Mouse (Mus musculus) embryonic facial prominence, embryonic 11.5 days (tissue): ENCODE results near the gene Robo1. TPM values are rescaled to one million over a fixed set of nuclear protein-coding genes. Genes with fewer than 3 reads are reported as not detected.

Source experiments
- ATAC-seq: fragments of 200-750 bp; cut with Nextera tagmentation; replicated peaks from 2 replicates; pipeline ENCODE4 v1.8.0; 2017; ENCODE audit warnings: low read depth; ENCODE audit not compliant: insufficient number of reproducible peaks, low FRiP score, low TSS enrichment
- DNase-seq: peaks from one replicate; pipeline ENCODE4 v3.0.0-alpha.2; 2015; ENCODE audit warnings: low spot score
- H3K27ac ChIP-seq: fragments of 300-500 bp; sonication (generic); replicated peaks from 2 replicates; pipeline ENCODE4 v1.5.1; 2014; ENCODE audit warnings: mild to moderate bottlenecking, low read depth, low read length, control low read depth
- H3K27me3 ChIP-seq: fragments of 300-500 bp; sonication (generic); 2 replicates; pipeline ENCODE4 v1.6.1; 2014; ENCODE audit warnings: mild to moderate bottlenecking, low read length, moderate library complexity, mixed read lengths; ENCODE audit not compliant: control insufficient read depth, insufficient read depth
- H3K36me3 ChIP-seq: fragments of 300-500 bp; sonication (generic); replicated peaks from 2 replicates; pipeline ENCODE4 v1.6.1; 2014; ENCODE audit warnings: low read depth, mild to moderate bottlenecking, low read length, moderate library complexity, mixed read lengths; ENCODE audit not compliant: control insufficient read depth, insufficient read depth
- H3K4me1 ChIP-seq: fragments of 300-500 bp; sonication (generic); 2 replicates; pipeline ENCODE4 v1.6.1; 2014; ENCODE audit warnings: low read length, mixed read lengths; ENCODE audit not compliant: control insufficient read depth, insufficient read depth
- H3K4me2 ChIP-seq: fragments of 300-500 bp; sonication (generic); 2 replicates; pipeline ENCODE4 v1.6.1; 2014; ENCODE audit warnings: low read depth, mild to moderate bottlenecking, control low read depth, low read length, moderate library complexity
- H3K4me3 ChIP-seq: fragments of 300-500 bp; sonication (generic); 2 replicates; pipeline ENCODE4 v1.5.1; 2014; ENCODE audit warnings: low read depth, low read length, control low read depth
- H3K9ac ChIP-seq: fragments of 300-500 bp; sonication (generic); replicated peaks from 2 replicates; pipeline ENCODE4 v1.6.1; 2014; ENCODE audit warnings: mild to moderate bottlenecking, control low read depth, low read length
- H3K9me3 ChIP-seq: fragments of 300-500 bp; sonication (generic); replicated peaks from 2 replicates; pipeline ENCODE4 v1.6.1; 2016; ENCODE audit warnings: mild to moderate bottlenecking, low read length, inconsistent platforms, mixed read lengths; ENCODE audit not compliant: control insufficient read depth
- WGBS: fragments of 180-500 bp; shearing (Covaris S2); extraction: QIAGEN DNeasy Blood & Tissue Kit; methylation state at CpG from one replicate; pipeline ENCODE4 v1.1.7; 2014; 5-methylcytosine and 5-hydroxymethylcytosine counted together
- polyA plus RNA-seq: library from polyadenylated mRNA; unstranded; fragments of >200 nt; fragmentation: Nextera tagmentation; extraction: Ambion mirVana; gene quantifications from 2 replicates; pipeline ENCODE4 v1.2.1, GENCODE M21; 2014

Robo1 gene
- polyA plus RNA-seq, 1 experiment from 2014 or later, result 50.0 TPM

DNA sequence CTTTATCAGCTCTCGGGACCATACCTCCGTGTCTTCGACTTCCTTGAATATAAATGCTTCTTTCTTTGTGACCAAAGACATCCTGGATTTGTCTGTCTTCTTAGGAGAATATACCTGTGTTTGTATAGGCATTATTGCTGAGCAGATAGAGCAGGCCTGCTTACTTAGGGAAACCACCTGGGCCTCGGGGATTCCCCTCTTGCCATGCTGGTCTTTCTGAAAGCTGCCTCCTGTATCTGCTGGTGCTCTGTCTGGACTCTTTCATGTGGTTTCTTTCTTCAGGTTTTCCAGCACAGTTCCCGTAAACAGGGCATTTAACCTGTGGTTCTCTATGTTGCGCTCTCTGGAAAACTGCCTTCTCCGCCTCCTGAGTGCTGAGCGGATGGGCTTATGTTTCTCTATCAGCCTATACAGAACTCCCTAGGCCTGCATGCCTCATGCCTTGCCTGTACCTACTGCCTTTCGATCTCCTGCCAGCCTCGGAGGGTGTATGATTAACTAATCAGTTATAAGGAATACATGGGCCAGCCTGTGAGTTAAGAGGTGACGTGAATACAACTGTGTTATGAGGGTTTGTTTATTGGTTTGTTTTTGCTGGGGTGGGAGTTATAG, 370.9 kb downstream of the Robo1 start:
- Histone ChIP-seq H3K36me3 (no peaks in the 10 kb centered on the region), H3K27me3 (no peaks in the 10 kb centered on the region), H3K4me3 (no peak overlapping the region), H3K9me3 (no peaks in the 10 kb centered on the region), H3K27ac (no peak overlapping the region), H3K4me2 (no peak overlapping the region), H3K9ac (no peak overlapping the region), H3K4me1 (no peaks in the 10 kb centered on the region; the same call in 1 of the 2 replicates)
- DNase-seq, result no peak
- ATAC-seq, result no peak
- WGBS, result 77% methylated on average over 11 of the region's 11 CpGs

DNA sequence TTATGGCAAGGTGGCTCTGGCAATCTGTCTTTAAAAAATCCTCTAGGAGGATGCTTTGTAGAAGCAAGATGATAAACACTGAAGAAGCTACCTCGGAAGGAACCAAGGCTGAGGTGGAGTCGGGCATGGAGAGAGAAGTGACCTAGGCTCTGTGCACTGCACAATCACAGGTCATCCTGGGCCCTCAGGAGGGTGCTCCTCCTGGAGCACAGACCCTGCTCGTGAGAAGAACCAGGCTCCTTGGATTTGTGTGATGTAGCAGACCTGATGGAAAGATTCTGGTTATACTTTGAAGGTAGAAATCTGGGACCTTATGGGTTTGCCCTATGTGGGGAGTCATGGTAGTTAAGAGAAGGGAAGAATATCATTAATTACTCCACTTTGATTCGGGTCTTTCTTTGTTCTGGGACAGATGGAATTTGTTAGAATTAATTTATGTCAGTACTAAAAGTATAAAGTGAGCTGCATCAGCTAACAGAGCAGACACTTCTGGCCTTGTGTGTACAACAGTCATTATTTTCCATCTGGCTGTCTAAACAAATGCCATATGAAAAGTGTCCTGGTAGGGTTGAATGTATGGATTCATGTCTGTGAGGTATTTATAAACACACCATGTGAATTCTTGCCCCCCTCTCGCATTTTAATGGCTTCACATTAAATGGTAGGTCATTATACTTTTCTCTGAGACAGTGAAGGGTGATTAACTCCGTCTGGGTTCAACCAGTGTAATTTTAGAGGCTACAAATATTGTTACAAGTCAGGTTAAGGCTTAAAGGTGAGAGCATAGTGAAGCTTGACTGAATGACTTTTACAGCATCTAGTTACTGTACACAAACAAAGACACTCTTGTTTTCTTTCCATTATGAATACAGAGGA, 377.7 kb downstream of the Robo1 start:
- no peaks in the 10 kb centered on the region for H3K27me3 ChIP-seq
- no peak for DNase-seq
- ATAC-seq, result no peak
- H3K9ac ChIP-seq, result no peak overlapping the region
- no peaks in the 10 kb centered on the region; the same call in none of the 2 replicates for H3K4me1 ChIP-seq
- peak overlapping the region; percentile 41; the same call in 1 of the 2 replicates for H3K27ac ChIP-seq
- no peaks in the 10 kb centered on the region for H3K36me3 ChIP-seq
- no peak overlapping the region for H3K4me3 ChIP-seq
- 45% methylated on average over 6 of the region's 6 CpGs for WGBS
- no peak overlapping the region for H3K4me2 ChIP-seq
- no peaks in the 10 kb centered on the region for H3K9me3 ChIP-seq

DNA sequence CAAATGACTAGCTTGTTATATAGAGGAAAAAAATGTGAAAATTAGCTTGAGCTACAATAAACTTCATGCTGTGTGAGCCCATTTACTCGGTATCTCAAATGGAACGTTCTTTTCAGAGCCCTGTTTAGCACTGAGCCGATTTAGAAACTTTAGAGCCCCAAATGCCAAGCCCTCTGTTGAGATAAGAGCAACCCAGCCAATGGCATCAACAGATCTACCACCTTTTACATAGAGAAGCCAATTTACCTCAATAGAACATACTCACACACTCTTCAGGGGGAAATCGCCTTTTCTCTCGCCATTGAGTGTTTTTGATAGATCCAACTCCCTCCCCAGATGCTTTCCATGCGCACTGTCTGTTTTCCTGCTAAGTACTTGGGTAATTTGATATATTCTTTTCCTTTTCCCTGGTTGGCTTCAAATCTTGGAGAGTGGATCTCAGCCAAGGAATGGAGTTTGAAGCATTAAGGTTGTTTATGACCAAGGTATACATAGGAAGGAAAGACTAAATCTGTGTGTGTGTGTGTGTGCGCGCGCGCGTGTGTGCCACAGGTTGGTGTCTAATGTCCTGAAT, 378.5 kb downstream of the Robo1 start:
- Histone ChIP-seq H3K9me3 (no peaks in the 10 kb centered on the region), H3K27me3 (no peaks in the 10 kb centered on the region), H3K4me3 (no peak overlapping the region), H3K4me2 (no peak overlapping the region), H3K27ac (no peak overlapping the region), H3K4me1 (no peaks in the 10 kb centered on the region; the same call in none of the 2 replicates), H3K36me3 (no peaks in the 10 kb centered on the region), H3K9ac (no peak overlapping the region)
- DNase-seq, result peak; percentile 77
- ATAC-seq, result no peak
- WGBS, result 60% methylated on average over 11 of the region's 11 CpGs

DNA sequence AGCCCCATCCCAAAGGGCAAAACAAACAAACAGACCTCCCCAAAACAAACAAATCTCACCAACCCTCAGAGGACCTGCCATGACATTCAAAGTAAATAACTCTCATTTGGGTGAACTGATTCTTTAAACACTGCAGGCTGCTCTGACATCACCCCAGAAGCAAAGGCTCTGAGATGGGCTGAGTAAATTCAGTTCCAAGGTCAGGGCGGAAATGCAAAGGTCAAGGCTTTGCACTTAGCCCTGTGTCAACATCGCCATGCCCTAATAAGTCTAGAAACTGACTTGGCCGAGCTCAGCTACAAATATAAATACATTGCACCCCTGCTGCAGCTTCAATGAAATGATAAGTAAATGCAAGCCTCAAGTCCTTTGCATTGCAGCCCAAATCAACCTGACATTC, 379.5 kb downstream of the Robo1 start:
- Histone ChIP-seq H3K4me3 (no peak overlapping the region), H3K36me3 (no peaks in the 10 kb centered on the region), H3K4me2 (no peak overlapping the region), H3K27ac (no peak overlapping the region), H3K9ac (no peak overlapping the region), H3K9me3 (no peaks in the 10 kb centered on the region), H3K4me1 (no peaks in the 10 kb centered on the region; the same call in none of the 2 replicates), H3K27me3 (no peaks in the 10 kb centered on the region)
- ATAC-seq (no peak), DNase-seq (no peak)
- 25% methylated on average over 3 of the region's 3 CpGs for WGBS

DNA sequence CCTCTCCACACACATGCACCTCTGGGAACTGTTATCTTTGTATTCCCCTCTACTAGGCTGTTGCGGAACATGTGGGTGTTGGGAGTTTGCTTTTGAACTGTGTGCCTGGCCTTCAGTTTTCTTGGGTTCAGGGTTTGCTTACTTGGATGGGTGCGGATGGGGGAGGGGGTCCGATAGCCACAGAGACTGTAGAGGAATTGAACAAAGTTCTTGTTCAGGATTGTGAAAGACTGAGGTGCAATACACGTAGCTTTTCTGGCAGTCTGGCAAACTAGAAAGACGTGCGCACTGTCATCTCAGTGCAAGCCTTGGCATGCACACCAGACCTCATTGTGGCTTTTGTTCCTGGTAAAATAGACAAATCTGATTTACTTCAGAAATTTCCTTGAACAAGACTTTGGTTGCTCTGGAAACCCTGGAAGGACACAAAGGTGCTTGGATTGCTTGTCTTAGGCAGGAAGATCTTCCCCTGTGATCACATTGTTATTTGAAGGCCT, 380.1 kb downstream of the Robo1 start:
- ATAC-seq (no peak), DNase-seq (no peak)
- no peaks in the 10 kb centered on the region for H3K36me3 ChIP-seq
- no peaks in the 10 kb centered on the region; the same call in none of the 2 replicates for H3K4me1 ChIP-seq
- H3K9me3 ChIP-seq, result no peaks in the 10 kb centered on the region
- H3K9ac ChIP-seq, result no peak overlapping the region
- H3K27me3 ChIP-seq, result no peaks in the 10 kb centered on the region
- H3K27ac ChIP-seq, result no peak overlapping the region
- no peak overlapping the region for H3K4me3 ChIP-seq
- no peak overlapping the region for H3K4me2 ChIP-seq
- WGBS, result 77% methylated on average over 6 of the region's 6 CpGs

DNA sequence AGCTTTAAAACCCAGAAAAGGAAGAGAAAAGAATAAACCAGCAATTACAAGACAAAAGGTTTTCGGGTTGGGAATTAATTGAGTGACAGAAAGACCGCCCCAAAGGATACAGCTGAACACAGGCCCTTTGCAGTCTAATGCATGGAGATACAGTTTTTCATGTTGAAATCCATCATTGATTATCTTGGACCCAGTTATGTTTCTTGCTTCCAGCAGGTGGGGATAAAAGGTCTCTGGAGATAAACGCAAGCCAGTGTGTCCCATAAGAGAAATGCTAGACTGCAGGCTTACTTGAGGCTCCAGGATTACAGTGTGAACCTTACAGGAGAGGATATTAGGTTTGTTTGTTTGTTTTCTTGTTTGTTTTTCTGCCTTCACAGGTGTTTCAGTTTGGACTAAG, 383.8 kb downstream of the Robo1 start:
- DNase-seq (no peak), ATAC-seq (no peak)
- Histone ChIP-seq H3K4me1 (no peaks in the 10 kb centered on the region), H3K36me3 (no peaks in the 10 kb centered on the region), H3K27ac (no peak overlapping the region), H3K9ac (no peak overlapping the region), H3K27me3 (no peaks in the 10 kb centered on the region), H3K4me3 (no peak overlapping the region), H3K9me3 (no peaks in the 10 kb centered on the region), H3K4me2 (no peak overlapping the region)
- 32% methylated on average over 3 of the region's 3 CpGs for WGBS

DNA sequence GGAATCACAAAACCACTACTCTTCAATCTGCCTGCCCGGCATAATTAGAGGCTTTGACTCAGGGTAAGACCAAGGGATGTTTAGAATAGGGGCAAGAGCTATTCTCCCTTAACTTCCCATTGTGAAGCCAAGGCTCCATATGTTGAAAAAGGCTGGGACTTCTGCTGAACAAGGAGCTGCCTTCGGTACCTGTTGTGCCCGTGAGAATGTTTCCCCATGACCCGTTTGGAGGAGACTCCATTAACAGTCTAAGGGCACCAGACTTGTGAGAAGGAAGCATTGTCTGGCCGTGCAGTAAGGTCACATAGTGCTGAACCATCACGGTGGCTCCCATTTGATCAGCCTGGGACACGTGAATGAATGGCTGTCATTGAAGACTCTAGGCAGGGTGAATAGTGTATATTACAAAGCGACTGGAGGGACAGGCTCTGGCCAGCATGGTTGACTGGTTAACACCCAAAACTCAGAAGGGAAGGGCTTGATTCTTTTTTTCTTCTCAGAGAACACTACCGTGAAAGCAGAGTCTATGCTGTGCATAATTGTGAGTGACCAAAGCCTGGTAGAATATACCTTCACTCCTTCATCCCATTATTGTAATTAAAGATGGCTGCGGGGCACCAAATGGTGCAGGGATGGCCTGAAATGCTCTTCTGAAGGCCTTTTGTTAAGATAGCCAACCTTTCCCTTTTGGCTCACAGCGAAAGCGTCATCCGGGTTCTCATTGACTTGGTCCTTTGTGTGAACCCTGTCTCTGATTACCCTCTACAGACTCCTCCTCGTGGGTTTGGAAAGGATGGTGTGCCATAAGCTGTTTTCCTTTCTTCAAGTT, 385.6 kb downstream of the Robo1 start:
- 21% methylated on average over 14 of the region's 14 CpGs for WGBS
- Histone ChIP-seq H3K27me3 (no peaks in the 10 kb centered on the region), H3K4me2 (no peak overlapping the region), H3K36me3 (no peaks in the 10 kb centered on the region), H3K9ac (no peak overlapping the region), H3K9me3 (no peaks in the 10 kb centered on the region), H3K4me1 (no peaks in the 10 kb centered on the region), H3K4me3 (no peak overlapping the region), H3K27ac (no peak overlapping the region)
- DNase-seq, result no peak
- ATAC-seq, result peak; percentile 86
